Mouse (Mus musculus): ENCODE results near the gene Foxp1. TPM values are rescaled to one million over a fixed set of nuclear protein-coding genes. Genes with fewer than 3 reads are reported as not detected.

Gene Foxp1
- total RNA-seq, 2 experiments from 2014 or later = 69.8 to 75.1 TPM

- no peak for DNase-seq (ENCODE audit: low spot score in 2 of 2)
These were observed 333.9 kb downstream of the Foxp1 start for GRCm38 (mm10) chr6:99188366-99189216.

GRCm38 (mm10) chr6:99187914-99188313, 334.6 kb downstream of the Foxp1 start:
- DNase-seq (ENCODE audit: low spot score in 2 of 2) = no peak

- DNase-seq (ENCODE audit: low spot score in 2 of 2) = no peak
These were observed 335.1 kb downstream of the Foxp1 start for GRCm38 (mm10) chr6:99187415-99187814.

- no peak for DNase-seq (ENCODE audit: low spot score in 2 of 2)
These were observed 336.0 kb downstream of the Foxp1 start for GRCm38 (mm10) chr6:99186569-99186968.

- DNase-seq (ENCODE audit: low spot score in 2 of 2) = no peak
These were observed 336.7 kb downstream of the Foxp1 start for GRCm38 (mm10) chr6:99185797-99186196.

GRCm38 (mm10) chr6:99184051-99184450, 338.5 kb downstream of the Foxp1 start:
- no peak for DNase-seq (ENCODE audit: low spot score in 2 of 2)

- DNase-seq (ENCODE audit: low spot score in 2 of 2) = no peak
These were observed 339.7 kb downstream of the Foxp1 start for GRCm38 (mm10) chr6:99182777-99183176.

- DNase-seq (ENCODE audit: low spot score in 2 of 2) = no peak
These were observed 346.3 kb downstream of the Foxp1 start for GRCm38 (mm10) chr6:99176216-99176615.

- DNase-seq (ENCODE audit: low spot score in 2 of 2) = no peak
These were observed 347.1 kb downstream of the Foxp1 start for GRCm38 (mm10) chr6:99175377-99175776.

GRCm38 (mm10) chr6:99173902-99174210, 348.7 kb downstream of the Foxp1 start:
- DNase-seq (ENCODE audit: low spot score in 2 of 2) = no peak

- DNase-seq (ENCODE audit: low spot score in 2 of 2) = no peak
These were observed 349.2 kb downstream of the Foxp1 start for GRCm38 (mm10) chr6:99173066-99173901.

- DNase-seq (ENCODE audit: low spot score in 2 of 2) = no peak
These were observed 349.9 kb downstream of the Foxp1 start for GRCm38 (mm10) chr6:99172589-99172986.

GRCm38 (mm10) chr6:99171901-99172588, 350.5 kb downstream of the Foxp1 start:
- DNase-seq (ENCODE audit: low spot score in 2 of 2) = no peak

GRCm38 (mm10) chr6:99171281-99171825, 351.2 kb downstream of the Foxp1 start:
- DNase-seq (ENCODE audit: low spot score in 2 of 2) = no peak

GRCm38 (mm10) chr6:99168727-99169126, 353.8 kb downstream of the Foxp1 start:
- no peak for DNase-seq (ENCODE audit: low spot score in 2 of 2)

- DNase-seq (ENCODE audit: low spot score in 2 of 2) = no peak
These were observed 355.5 kb downstream of the Foxp1 start for GRCm38 (mm10) chr6:99167001-99167400.

- no peak for DNase-seq (ENCODE audit: low spot score in 2 of 2)
These were observed 356.4 kb downstream of the Foxp1 start for GRCm38 (mm10) chr6:99166169-99166568.

GRCm38 (mm10) chr6:99164760-99165159, 357.8 kb downstream of the Foxp1 start:
- no peak for DNase-seq (ENCODE audit: low spot score in 2 of 2)

GRCm38 (mm10) chr6:99162716-99163115, 359.8 kb downstream of the Foxp1 start:
- DNase-seq (ENCODE audit: low spot score in 2 of 2) = no peak

GRCm38 (mm10) chr6:99160348-99160693, 362.2 kb downstream of the Foxp1 start:
- DNase-seq (ENCODE audit: low spot score in 2 of 2) = no peak

All from adrenal gland, postnatal 4 days (tissue).